Mouse (Mus musculus): Measurements from ENCODE around the gene Ccdc51. TPM values are rescaled to one million over a fixed set of nuclear protein-coding genes. Genes with fewer than 3 reads are reported as not detected.

Ccdc51 gene
- polyA plus RNA-seq, 1 experiment from 2014 or later, result 13.4 TPM

- H3K9ac ChIP-seq (ENCODE audit: low read length), result peak overlapping the region; percentile 45
- H3K27me3 ChIP-seq (ENCODE audit: control insufficient read depth, insufficient read depth, low read length), result no peaks in the 10 kb centered on the region
- H3K4me1 ChIP-seq (ENCODE audit: control insufficient read depth, insufficient read depth, low read length), result peaks cover 3% of the 10 kb centered on the region; the same call in 1 of the 2 replicates
- peak overlapping the region; percentile 12; the same call in 1 of the 2 replicates for H3K4me3 ChIP-seq (ENCODE audit: low read depth, low read length)
- 11% methylated on average over 7 of the region's 7 CpGs for WGBS
- H3K27ac ChIP-seq (ENCODE audit: low read depth, low read length), result no peak overlapping the region
- no peaks in the 10 kb centered on the region for H3K9me3 ChIP-seq (ENCODE audit: control insufficient read depth, low read length)
- peak overlapping the region; percentile 26 for H3K4me2 ChIP-seq (ENCODE audit: low read depth)
- H3K36me3 ChIP-seq (ENCODE audit: control insufficient read depth, insufficient read depth, low read length), result peaks cover 12% of the 10 kb centered on the region
- ATAC-seq (ENCODE audit: insufficient read depth, low FRiP score, low TSS enrichment) (no peak), DNase-seq (ENCODE audit: low spot score) (peak; percentile 47)
Measured at GRCm38 (mm10) chr9:109054712-109055111, 27.6 kb upstream of the Ccdc51 start.

GRCm38 (mm10) chr9:109055271-109056030, 26.8 kb upstream of the Ccdc51 start:
- H3K9me3 ChIP-seq (ENCODE audit: control insufficient read depth, low read length), result no peaks in the 10 kb centered on the region
- no peak for DNase-seq (ENCODE audit: low spot score)
- ATAC-seq (ENCODE audit: insufficient read depth, low FRiP score, low TSS enrichment), result no peak
- H3K4me2 ChIP-seq (ENCODE audit: low read depth), result peak overlapping the region; percentile 26; the same call in 1 of the 2 replicates
- 91% methylated on average over 12 of the region's 12 CpGs for WGBS
- no peaks in the 10 kb centered on the region for H3K27me3 ChIP-seq (ENCODE audit: control insufficient read depth, insufficient read depth, low read length)
- peaks cover 15% of the 10 kb centered on the region for H3K36me3 ChIP-seq (ENCODE audit: control insufficient read depth, insufficient read depth, low read length)
- H3K27ac ChIP-seq (ENCODE audit: low read depth, low read length), result no peak overlapping the region
- peak overlapping the region; percentile 12; the same call in 1 of the 2 replicates for H3K4me3 ChIP-seq (ENCODE audit: low read depth, low read length)
- peak overlapping the region; percentile 45; the same call in 1 of the 2 replicates for H3K9ac ChIP-seq (ENCODE audit: low read length)
- peaks cover 3% of the 10 kb centered on the region; the same call in 1 of the 2 replicates for H3K4me1 ChIP-seq (ENCODE audit: control insufficient read depth, insufficient read depth, low read length)

- Histone ChIP-seq H3K9ac (ENCODE audit: low read length) (no peak overlapping the region), H3K4me3 (ENCODE audit: low read depth, low read length) (no peak overlapping the region), H3K4me2 (ENCODE audit: low read depth) (no peak overlapping the region), H3K9me3 (ENCODE audit: control insufficient read depth, low read length) (no peaks in the 10 kb centered on the region), H3K27me3 (ENCODE audit: control insufficient read depth, insufficient read depth, low read length) (no peaks in the 10 kb centered on the region), H3K36me3 (ENCODE audit: control insufficient read depth, insufficient read depth, low read length) (peaks cover 15% of the 10 kb centered on the region), H3K4me1 (ENCODE audit: control insufficient read depth, insufficient read depth, low read length) (peaks cover 3% of the 10 kb centered on the region; the same call in 1 of the 2 replicates), H3K27ac (ENCODE audit: low read depth, low read length) (no peak overlapping the region)
- no peak for DNase-seq (ENCODE audit: low spot score)
- ATAC-seq (ENCODE audit: insufficient read depth, low FRiP score, low TSS enrichment), result no peak
- whole genome bisulfite sequencing, result 94% methylated on average over 17 of the region's 17 CpGs
Measured at GRCm38 (mm10) chr9:109056081-109056690, 26.1 kb upstream of the Ccdc51 start.

- no peak for DNase-seq (ENCODE audit: low spot score)
Measured at GRCm38 (mm10) chr9:109056916-109057315, 25.4 kb upstream of the Ccdc51 start.

GRCm38 (mm10) chr9:109057543-109057942, 24.8 kb upstream of the Ccdc51 start:
- H3K27me3 ChIP-seq (ENCODE audit: control insufficient read depth, insufficient read depth, low read length), result no peaks in the 10 kb centered on the region
- H3K36me3 ChIP-seq (ENCODE audit: control insufficient read depth, insufficient read depth, low read length), result peaks cover 16% of the 10 kb centered on the region
- DNase-seq (ENCODE audit: low spot score) (no peak), ATAC-seq (ENCODE audit: insufficient read depth, low FRiP score, low TSS enrichment) (no peak)
- no peak overlapping the region for H3K4me2 ChIP-seq (ENCODE audit: low read depth)
- H3K27ac ChIP-seq (ENCODE audit: low read depth, low read length), result no peak overlapping the region
- peaks cover 3% of the 10 kb centered on the region; the same call in 1 of the 2 replicates for H3K4me1 ChIP-seq (ENCODE audit: control insufficient read depth, insufficient read depth, low read length)
- H3K9me3 ChIP-seq (ENCODE audit: control insufficient read depth, low read length), result no peaks in the 10 kb centered on the region
- no peak overlapping the region for H3K4me3 ChIP-seq (ENCODE audit: low read depth, low read length)
- H3K9ac ChIP-seq (ENCODE audit: low read length), result no peak overlapping the region
- WGBS, result 95% methylated on average over 5 of the region's 5 CpGs

More at GRCm38 (mm10) chr9:109056916-109057315, 25.4 kb upstream of the Ccdc51 start:
- Histone ChIP-seq H3K4me3 (ENCODE audit: low read depth, low read length) (no peak overlapping the region), H3K4me2 (ENCODE audit: low read depth) (no peak overlapping the region), H3K9me3 (ENCODE audit: control insufficient read depth, low read length) (no peaks in the 10 kb centered on the region), H3K36me3 (ENCODE audit: control insufficient read depth, insufficient read depth, low read length) (peaks cover 16% of the 10 kb centered on the region), H3K27ac (ENCODE audit: low read depth, low read length) (no peak overlapping the region), H3K4me1 (ENCODE audit: control insufficient read depth, insufficient read depth, low read length) (peaks cover 3% of the 10 kb centered on the region; the same call in 1 of the 2 replicates), H3K9ac (ENCODE audit: low read length) (no peak overlapping the region), H3K27me3 (ENCODE audit: control insufficient read depth, insufficient read depth, low read length) (no peaks in the 10 kb centered on the region)
- 92% methylated on average over 4 of the region's 4 CpGs for WGBS
- ATAC-seq (ENCODE audit: insufficient read depth, low FRiP score, low TSS enrichment), result no peak

GRCm38 (mm10) chr9:109058006-109058765, 24.1 kb upstream of the Ccdc51 start:
- WGBS, result 94% methylated on average over 19 of the region's 19 CpGs
- Histone ChIP-seq H3K4me1 (ENCODE audit: control insufficient read depth, insufficient read depth, low read length) (peaks cover 3% of the 10 kb centered on the region; the same call in 1 of the 2 replicates), H3K9me3 (ENCODE audit: control insufficient read depth, low read length) (no peaks in the 10 kb centered on the region), H3K4me3 (ENCODE audit: low read depth, low read length) (no peak overlapping the region), H3K27me3 (ENCODE audit: control insufficient read depth, insufficient read depth, low read length) (no peaks in the 10 kb centered on the region), H3K9ac (ENCODE audit: low read length) (no peak overlapping the region), H3K36me3 (ENCODE audit: control insufficient read depth, insufficient read depth, low read length) (peaks cover 16% of the 10 kb centered on the region), H3K27ac (ENCODE audit: low read depth, low read length) (no peak overlapping the region), H3K4me2 (ENCODE audit: low read depth) (no peak overlapping the region)
- ATAC-seq (ENCODE audit: insufficient read depth, low FRiP score, low TSS enrichment) (no peak), DNase-seq (ENCODE audit: low spot score) (no peak)

- Histone ChIP-seq H3K9me3 (ENCODE audit: control insufficient read depth, low read length) (no peaks in the 10 kb centered on the region), H3K27ac (ENCODE audit: low read depth, low read length) (peak within 1 kb of the TSS; percentile 49; the same call in 1 of the 2 replicates), H3K4me3 (ENCODE audit: low read depth, low read length) (peak within 1 kb of the TSS; percentile 13), H3K4me2 (ENCODE audit: low read depth) (peak within 1 kb of the TSS; percentile 39), H3K36me3 (ENCODE audit: control insufficient read depth, insufficient read depth, low read length) (peaks cover 18% of the 10 kb centered on the region), H3K27me3 (ENCODE audit: control insufficient read depth, insufficient read depth, low read length) (no peaks in the 10 kb centered on the region), H3K4me1 (ENCODE audit: control insufficient read depth, insufficient read depth, low read length) (peaks cover 3% of the 10 kb centered on the region; the same call in 1 of the 2 replicates), H3K9ac (ENCODE audit: low read length) (peak within 1 kb of the TSS; percentile 59)
- WGBS, result 26% methylated on average over 15 of the region's 15 CpGs
- ATAC-seq (ENCODE audit: insufficient read depth, low FRiP score, low TSS enrichment), result peak; percentile 70
- peak; percentile 84 for DNase-seq (ENCODE audit: low spot score)
Measured at GRCm38 (mm10) chr9:109059136-109059903, 23.0 kb upstream of the Ccdc51 start, which contains the start of gene Trex1. Gene Trex1 (minus strand): TSS chr9:109059734.

Measured in neural tube, embryonic 11.5 days (tissue).